Mouse (Mus musculus) liver, adult 2 months (tissue): ENCODE results near the gene Gm17359. TPM values are rescaled to one million over a fixed set of nuclear protein-coding genes. Genes with fewer than 3 reads are reported as not detected.

Experiments used
- DNase-seq: peaks from one replicate; pipeline ENCODE4 v3.0.0-alpha.2; 2011; ENCODE audit warnings: low read depth, low spot score; ENCODE audit errors: extremely low read depth
- H3K27ac ChIP-seq: fragments of 200-500 bp; replicated peaks from 2 replicates; pipeline ENCODE4 v1.5.1; 2012; ENCODE audit warnings: low read depth, mild to moderate bottlenecking, control low read depth, inconsistent platforms, low read length; ENCODE audit not compliant: insufficient read depth
- H3K27me3 ChIP-seq: fragments of 200-500 bp; 2 replicates; pipeline ENCODE4 v1.6.1; 2012; ENCODE audit warnings: mild to moderate bottlenecking, moderate library complexity, low read length, inconsistent platforms; ENCODE audit not compliant: control insufficient read depth, insufficient read depth
- H3K36me3 ChIP-seq: fragments of 200-500 bp; 2 replicates; pipeline ENCODE4 v1.6.1; 2012; ENCODE audit warnings: low read length, inconsistent platforms; ENCODE audit not compliant: control insufficient read depth, insufficient read depth
- H3K4me1 ChIP-seq: fragments of 200-500 bp; 2 replicates; pipeline ENCODE4 v1.6.1; 2011; ENCODE audit warnings: low read length; ENCODE audit not compliant: control insufficient read depth, insufficient read depth
- H3K4me3 ChIP-seq: fragments of 200-500 bp; 2 replicates; pipeline ENCODE4 v1.5.1; 2011; ENCODE audit warnings: low read depth, mild to moderate bottlenecking, control low read depth, low read length, moderate library complexity; ENCODE audit not compliant: insufficient read depth
- H3K79me2 ChIP-seq: fragments of 200-500 bp; 2 replicates; pipeline ENCODE4 v1.6.1; 2012; ENCODE audit warnings: inconsistent platforms, mild to moderate bottlenecking, low read length, moderate library complexity; ENCODE audit not compliant: control insufficient read depth, insufficient read depth
- H3K9ac ChIP-seq: fragments of 200-500 bp; 2 replicates; pipeline ENCODE4 v1.6.1; 2012; ENCODE audit warnings: low read depth, mild to moderate bottlenecking, control low read depth, inconsistent platforms, low read length
- CTCF ChIP-seq: fragments of 200-500 bp; IDR thresholded peaks from 2 replicates; pipeline ENCODE4 v1.5.1; 2011; ENCODE audit warnings: low read depth, low read length, control low read depth
- POLR2A ChIP-seq: fragments of 200-500 bp; IDR thresholded peaks from 2 replicates; pipeline ENCODE4 v1.6.1; 2011; ENCODE audit warnings: low read length, control low read depth; ENCODE audit not compliant: insufficient read depth; ENCODE audit errors: extremely low read depth
- WGBS: fragments of 180-500 bp; shearing (Covaris S2); methylation state at CpG from one replicate; pipeline ENCODE4 v1.1.7; 2018; 5-methylcytosine and 5-hydroxymethylcytosine counted together
- polyA plus RNA-seq: library from polyadenylated mRNA; depleted of rRNA; stranded (reverse); fragments of >200 nt; gene quantifications from 2 replicates; pipeline ENCODE4 v1.2.3, GENCODE M21; 2012
- total RNA-seq: library from RNA; depleted of rRNA; stranded (reverse); fragments of >200 nt; gene quantifications from 2 replicates; pipeline ENCODE4 v1.2.3, GENCODE M21; 2014

Gene Gm17359
- total and polyA plus RNA-seq, 2 experiments, result 0.09 to 0.13 TPM

DNA sequence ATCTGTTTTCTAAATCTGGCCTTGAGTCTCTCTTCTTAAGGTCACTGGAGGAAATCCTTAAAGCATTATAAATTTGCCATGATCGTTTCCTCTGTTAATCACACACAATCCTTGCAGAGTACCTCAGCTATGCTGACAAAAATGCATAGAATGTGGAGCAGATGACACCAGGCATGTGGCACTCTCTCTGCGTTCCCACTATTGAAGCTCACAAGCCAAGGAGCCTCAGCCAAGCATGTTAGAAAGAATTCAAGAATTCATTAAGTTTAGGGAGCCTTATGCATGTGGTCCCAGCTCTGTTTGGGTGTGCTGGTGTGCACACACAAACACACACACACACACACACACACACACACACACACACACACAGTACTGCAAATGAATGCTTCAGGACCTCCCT lies 75.2 kb downstream of the Gm17359 start:
- Histone ChIP-seq H3K4me3 (no peak overlapping the region), H3K27ac (no peak overlapping the region), H3K9ac (no peak overlapping the region), H3K4me1 (peaks cover 10% of the 10 kb centered on the region), H3K79me2 (no peaks in the 10 kb centered on the region), H3K36me3 (no peaks in the 10 kb centered on the region), H3K27me3 (no peaks in the 10 kb centered on the region)
- 87% methylated on average over 2 of the region's 2 CpGs for WGBS
- TF ChIP-seq CTCF, result no peak
- no peak for TF ChIP-seq POLR2A
- no peak for DNase-seq

DNA sequence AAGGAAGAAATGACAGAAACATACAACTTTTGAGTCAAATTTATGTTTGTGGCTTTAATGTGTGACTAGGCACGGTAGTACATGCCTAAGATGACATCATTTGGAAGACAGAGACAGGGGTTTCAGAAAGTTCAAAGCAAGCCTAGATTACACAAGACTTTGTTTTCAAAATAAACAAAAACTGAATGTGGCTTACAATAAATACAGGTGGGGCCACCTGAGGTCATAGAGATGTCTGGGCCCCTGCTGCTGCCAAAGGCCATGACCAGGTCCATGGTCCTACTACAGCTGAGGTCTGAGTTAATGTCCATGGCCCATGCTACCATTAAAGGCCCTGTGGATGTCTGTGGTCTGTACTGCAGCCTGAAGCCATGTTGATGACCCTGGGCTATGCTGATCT lies 77.0 kb downstream of the Gm17359 start:
- Histone ChIP-seq H3K79me2 (no peaks in the 10 kb centered on the region), H3K4me3 (no peak overlapping the region), H3K27me3 (no peaks in the 10 kb centered on the region), H3K4me1 (peaks cover 10% of the 10 kb centered on the region), H3K36me3 (no peaks in the 10 kb centered on the region), H3K27ac (0 out of 2 replicates have a peak overlapping the region, but pooled peaks have one; percentile 25), H3K9ac (no peak overlapping the region)
- DNase-seq, result peak; percentile 92
- no peak for TF ChIP-seq POLR2A
- no peak for TF ChIP-seq CTCF
- 34% methylated on average over 1 of the region's 1 CpGs for WGBS

GRCm38 (mm10) chr3:79415081-79415480 lies 78.6 kb downstream of the Gm17359 start:
- peaks cover 10% of the 10 kb centered on the region for H3K4me1 ChIP-seq
- TF ChIP-seq POLR2A, result no peak
- no peak for TF ChIP-seq CTCF
- no peaks in the 10 kb centered on the region for H3K36me3 ChIP-seq
- 0 out of 2 replicates have a peak overlapping the region, but pooled peaks have one; percentile 50 for H3K27ac ChIP-seq
- 27% methylated on average over 5 of the region's 5 CpGs for WGBS
- peak; percentile 94 for DNase-seq
- H3K79me2 ChIP-seq, result no peaks in the 10 kb centered on the region
- no peak overlapping the region for H3K4me3 ChIP-seq
- no peaks in the 10 kb centered on the region for H3K27me3 ChIP-seq
- H3K9ac ChIP-seq, result no peak overlapping the region

DNA sequence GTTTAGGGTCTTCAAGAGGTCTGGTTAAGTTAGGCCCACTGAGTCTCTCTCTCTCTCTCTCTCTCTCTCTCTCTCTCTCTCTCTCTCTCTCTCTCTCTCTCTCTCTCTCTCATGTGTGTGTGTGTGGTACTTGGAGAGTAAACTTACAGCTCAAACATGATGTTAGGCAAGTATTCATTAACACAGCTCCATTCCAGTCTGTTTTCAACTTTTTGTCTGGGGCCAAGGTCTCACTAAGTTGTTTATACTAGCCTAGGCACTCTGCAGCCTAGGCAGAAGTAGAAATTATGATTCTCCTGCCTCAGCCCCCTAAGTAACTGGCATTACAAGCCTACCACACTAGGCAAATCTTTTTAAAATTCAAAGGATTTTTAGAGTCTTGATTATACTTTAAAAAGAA lies 79.5 kb downstream of the Gm17359 start:
- no peaks in the 10 kb centered on the region for H3K79me2 ChIP-seq
- TF ChIP-seq POLR2A, result no peak
- no peak overlapping the region for H3K27ac ChIP-seq
- no peak overlapping the region for H3K9ac ChIP-seq
- H3K36me3 ChIP-seq, result no peaks in the 10 kb centered on the region
- no peak overlapping the region for H3K4me3 ChIP-seq
- DNase-seq, result peak; percentile 61
- no peaks in the 10 kb centered on the region for H3K27me3 ChIP-seq
- H3K4me1 ChIP-seq, result peaks cover 10% of the 10 kb centered on the region

GRCm38 (mm10) chr3:79416944-79417680 lies 80.7 kb downstream of the Gm17359 start:
- 91% methylated on average over 4 of the region's 4 CpGs for WGBS
- TF ChIP-seq POLR2A (no peak), CTCF (no peak)
- H3K79me2 ChIP-seq, result no peaks in the 10 kb centered on the region

GRCm38 (mm10) chr3:79418921-79419320 lies 82.5 kb downstream of the Gm17359 start:
- no peaks in the 10 kb centered on the region for H3K36me3 ChIP-seq
- peaks cover 7% of the 10 kb centered on the region; the same call in 1 of the 2 replicates for H3K4me1 ChIP-seq
- no peaks in the 10 kb centered on the region for H3K27me3 ChIP-seq
- H3K4me3 ChIP-seq, result no peak overlapping the region
- TF ChIP-seq POLR2A (no peak), CTCF (no peak)
- no peaks in the 10 kb centered on the region for H3K79me2 ChIP-seq
- DNase-seq, result no peak
- no peak overlapping the region for H3K9ac ChIP-seq
- 86% methylated on average over 14 of the region's 14 CpGs for WGBS
- H3K27ac ChIP-seq, result no peak overlapping the region

More at GRCm38 (mm10) chr3:79416944-79417680, 80.7 kb downstream of the Gm17359 start:
- Histone ChIP-seq H3K9ac (no peak overlapping the region), H3K27me3 (no peaks in the 10 kb centered on the region), H3K4me3 (no peak overlapping the region), H3K27ac (no peak overlapping the region), H3K4me1 (peaks cover 10% of the 10 kb centered on the region), H3K36me3 (no peaks in the 10 kb centered on the region)
- no peak for DNase-seq
